In the genomic region with DNA sequence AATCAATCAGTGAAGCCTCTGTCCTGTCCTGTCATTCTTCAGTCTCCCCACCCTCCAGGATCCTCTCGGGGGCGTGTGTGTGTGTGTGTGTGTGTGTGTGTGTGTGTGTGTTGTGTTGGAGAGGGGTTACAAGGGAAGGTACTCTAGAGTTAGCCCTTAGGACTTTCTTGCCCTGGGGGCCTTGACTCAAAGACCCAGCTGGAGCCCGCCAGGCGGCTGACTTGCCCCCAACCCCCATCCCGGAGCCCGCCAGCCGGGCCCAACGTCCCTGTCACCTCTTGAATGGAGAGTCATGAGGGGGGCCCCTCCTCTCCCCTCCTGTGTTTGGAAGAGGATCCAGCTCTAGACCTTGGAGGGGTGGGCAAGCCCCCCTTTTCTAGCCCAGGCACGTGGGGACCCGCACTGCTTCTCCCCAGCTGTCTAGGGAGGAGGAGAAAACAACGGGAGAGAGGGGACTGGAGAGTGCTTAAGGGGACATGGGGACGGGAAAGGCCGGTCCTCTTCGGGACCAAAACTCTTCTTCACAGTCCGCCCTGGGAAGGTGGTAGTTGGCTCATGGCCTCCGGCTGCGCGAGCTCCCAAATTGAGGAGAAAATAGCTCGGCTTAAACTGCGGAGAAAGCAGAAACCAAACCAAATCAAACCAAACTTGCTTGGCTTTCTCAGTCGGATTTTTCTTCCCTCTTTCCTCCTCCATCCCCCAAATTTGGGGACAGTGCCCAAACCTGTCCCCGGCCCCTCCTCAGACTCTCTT, we compare ENCODE assay signal across 8 mouse cellular contexts. TPM values are rescaled to one million over a fixed set of nuclear protein-coding genes. Genes with fewer than 3 reads are reported as not detected.
DNase-seq lines count a peak whose midpoint lies in the region; ATAC-seq lines count a peak whose summit lies in the region.

No protein-coding gene starts in this region.

- peak; percentile 90 for DNase-seq in heart, adult 11 months
- DNase-seq in heart, postnatal 36 days: no peak
- DNase-seq in NIH3T3 (ENCODE audit: low read depth): peak; percentile 19
- peak; percentile 60 to 74 for DNase-seq in lung, postnatal 4 days
- no peak for DNase-seq in frontal cortex, postnatal 25 days (ENCODE audit: low spot score in 2 of 2)

- intact Hi-C loops in heart, postnatal 36 days (cut with DNase I): loop anchor here (1.0 to 2.0 kb wide), 2 partner anchors 17 to 808 kb away; no protein-coding TSS in a partner anchor

- H3K27ac ChIP-seq in hindbrain, embryonic 12.5 days: no peak overlapping the region

- H3K4me3 ChIP-seq in hindbrain, embryonic 12.5 days: no peak overlapping the region

- WGBS in hindbrain, embryonic 12.5 days: 1% methylated on average over 22 of the region's 22 CpGs

- ATAC-seq in hindbrain, embryonic 12.5 days (ENCODE audit: low FRiP score): no peak
- no peak for ATAC-seq in erythroblast, adult 5-6 weeks (replicated peaks; ENCODE audit: low FRiP score, poor library complexity, severe bottlenecking)
- ATAC-seq in CD4-positive, CD25-positive, alpha-beta regulatory T cell, adult 4 months: no peak

- H3K9me3 ChIP-seq in hindbrain, embryonic 12.5 days (replicated peaks): no peaks in the 10 kb centered on the region

- H3K9ac ChIP-seq in hindbrain, embryonic 12.5 days: no peak overlapping the region

- peak overlapping the region; percentile 29; the same call in 1 of the 2 replicates for H3K4me2 ChIP-seq in hindbrain, embryonic 12.5 days (replicated peaks)

- H3K4me1 ChIP-seq in hindbrain, embryonic 12.5 days: peaks cover 4% of the 10 kb centered on the region; the same call in 1 of the 2 replicates

- H3K27me3 ChIP-seq in hindbrain, embryonic 12.5 days: peaks cover 97% of the 10 kb centered on the region

- no peaks in the 10 kb centered on the region for H3K36me3 ChIP-seq in hindbrain, embryonic 12.5 days

RNA-seq across cellular contexts. Expression of gene Tbx3, which starts 15.2 kb away (rescaled TPM):
- 10 to 100 TPM; 10.5 to 11.5 TPM for total RNA-seq in heart, postnatal 36 days (2021)
- polyA plus RNA-seq in hindbrain, embryonic 12.5 days (2016; fragmentation: Nextera tagmentation; extraction: Ambion mirVana): 8.9 and 10.3 TPM in 2 replicates
- total RNA-seq in erythroblast, adult 5-6 weeks (2015; ENCODE audit: low replicate concordance): not detected in 2 replicates
- total RNA-seq in erythroblast, adult 5-6 weeks (2017; ENCODE audit: low replicate concordance): not detected in 2 replicates
- under 1 TPM in 1 of 2 experiments, not detected in 1; 0.28 TPM for polyA plus RNA-seq in CD4-positive, CD25-positive, alpha-beta regulatory T cell, adult 4 months (2017; shearing (Covaris generic))

Comparison
In these comparisons a context has a peak if more than half of its experiments do, and no peak if none do; other contexts are left out.
1. DNase-seq: peak in heart, adult 11 months (single experiment), NIH3T3 (single experiment) and lung, postnatal 4 days (2 of 2); none in heart, postnatal 36 days (0 of 2) and frontal cortex, postnatal 25 days (0 of 2).
2. RNA of gene Tbx3, which starts 15.2 kb away (total RNA-seq): 10.5 to 11.5 TPM in heart, postnatal 36 days; not detected in erythroblast, adult 5-6 weeks; every median in the first group is over 10 times any median in the second.